Mouse (Mus musculus) macrophage (primary cell): Measurements from ENCODE around the gene Gm13102. TPM values are rescaled to one million over a fixed set of nuclear protein-coding genes. Genes with fewer than 3 reads are reported as not detected.
"Not testable (repeated sequence)": the region's sequence is repeated elsewhere in the genome, so short reads cannot be mapped to it uniquely, and the experiment has no call there.

Experiments
- H3K27ac ChIP-seq: fragments of 350-480 bp; formaldehyde crosslinking; 2 replicates; pipeline ENCODE4 v1.9.0; 2021
- H3K36me3 ChIP-seq: fragments of 350-480 bp; formaldehyde crosslinking; 2 replicates; pipeline ENCODE4 v1.9.0; 2021; ENCODE audit errors: inconsistent target
- H3K4me3 ChIP-seq: fragments of 350-480 bp; formaldehyde crosslinking; 2 replicates; pipeline ENCODE4 v1.9.0; 2021; ENCODE audit errors: inconsistent target
- H3K79me2 ChIP-seq: fragments of 350-480 bp; formaldehyde crosslinking; 2 replicates; pipeline ENCODE4 v1.9.0; 2021; ENCODE audit errors: inconsistent target
- WGBS: methylation state at CpG from one replicate; pipeline ENCODE4 v1.1.7; 2026; ENCODE audit warnings: inconsistent platforms; ENCODE audit not compliant: missing documents; 5-methylcytosine and 5-hydroxymethylcytosine counted together
- polyA plus RNA-seq: library from polyadenylated mRNA; stranded (reverse); fragments of 250-400 nt; gene quantifications from 3 replicates; pipeline ENCODE4 v1.2.4, GENCODE M21; 2018; ENCODE audit warnings: inconsistent platforms
- total RNA-seq, 78 experiments: library from RNA; depleted of rRNA; stranded (reverse); fragments of 250-400 nt; gene quantifications; 1 replicate in 9 of 78; 2 replicates in 24 of 78; 3 replicates in 43 of 78; 4 replicates in 2 of 78; pipeline ENCODE4 v1.2.4; 2018; ENCODE audit warnings: inconsistent platforms in 56 of 78

Gene Gm13102
- total RNA-seq (2018; cell fraction: chromatin; rRNA removed), result not detected
- total RNA-seq (2018; cell fraction: cytosol; rRNA removed), result not detected
- not detected for total RNA-seq (2018; cell fraction: nucleus; rRNA removed)
- not detected in 3 replicates for polyA plus RNA-seq

GRCm38 (mm10) chr4:144106174-144106573, at the start of gene Gm13102:
Gene Gm13102 (plus strand): TSS chr4:144106474.
- WGBS, result no CpG with 5 or more reads among the region's 2 CpGs
- not testable (repeated sequence) for H3K27ac ChIP-seq, H3K79me2 ChIP-seq, H3K4me3 ChIP-seq, H3K36me3 ChIP-seq

GRCm38 (mm10) chr4:144058826-144059225, 47.4 kb upstream of the Gm13102 start, which contains the start of gene Pramel4:
Gene Pramel4 (plus strand): TSS chr4:144059126.
- not testable (repeated sequence) for H3K79me2 ChIP-seq, H3K36me3 ChIP-seq, H3K27ac ChIP-seq, H3K4me3 ChIP-seq
- WGBS, result 82% methylated on average over 3 of the region's 3 CpGs

Other genes starting within 250 kb of the Gm13102 start
- not detected in 3 replicates for gene Pramef6, start 206.1 kb upstream of the Gm13102 start, polyA plus RNA-seq
- gene Pramef25, start 155.5 kb upstream of the Gm13102 start, polyA plus RNA-seq, result not detected in 3 replicates
- gene Gm13101, start 139.5 kb upstream of the Gm13102 start, polyA plus RNA-seq, result not detected in 3 replicates
- gene Pramef17, start 112.1 kb upstream of the Gm13102 start, polyA plus RNA-seq, result not detected in 3 replicates
- not detected in 3 replicates for gene Pramel4, start 47.3 kb upstream of the Gm13102 start, polyA plus RNA-seq
- not detected in 3 replicates for gene Oog3, start 56.2 kb downstream of the Gm13102 start, polyA plus RNA-seq
- not detected in 3 replicates for gene Oog2, start 84.2 kb downstream of the Gm13102 start, polyA plus RNA-seq
- gene C87977, start 106.8 kb downstream of the Gm13102 start, polyA plus RNA-seq, result not detected in 3 replicates
- gene Pramel5, start 174.0 kb downstream of the Gm13102 start, polyA plus RNA-seq, result not detected in 3 replicates
- not detected in 3 replicates for gene Gm13128, start 223.8 kb downstream of the Gm13102 start, polyA plus RNA-seq